Mouse (Mus musculus) forebrain, embryonic 16.5 days (tissue): Measurements from ENCODE around the gene Rfc4. TPM values are rescaled to one million over a fixed set of nuclear protein-coding genes. Genes with fewer than 3 reads are reported as not detected.
"Not testable (repeated sequence)": the region's sequence is repeated elsewhere in the genome, so short reads cannot be mapped to it uniquely, and the experiment has no call there.

ENCODE experiments used
- ATAC-seq: fragments of 200-750 bp; cut with Nextera tagmentation; 2 replicates; pipeline ENCODE4 v1.8.0; 2017; ENCODE audit warnings: mild to moderate bottlenecking, moderate library complexity
- H3K27ac ChIP-seq: fragments of 300-500 bp; sonication (generic); 2 replicates; pipeline ENCODE4 v1.5.1; 2014; ENCODE audit warnings: low read length, control low read depth
- H3K27me3 ChIP-seq: fragments of 300-500 bp; sonication (generic); replicated peaks from 2 replicates; pipeline ENCODE4 v1.6.1; 2014; ENCODE audit warnings: low read length; ENCODE audit not compliant: control insufficient read depth, insufficient read depth
- H3K36me3 ChIP-seq: fragments of 300-500 bp; sonication (generic); 2 replicates; pipeline ENCODE4 v1.6.1; 2014; ENCODE audit not compliant: control insufficient read depth, insufficient read depth
- H3K4me1 ChIP-seq: fragments of 300-500 bp; sonication (generic); replicated peaks from 2 replicates; pipeline ENCODE4 v1.6.1; 2014; ENCODE audit warnings: low read length; ENCODE audit not compliant: control insufficient read depth, insufficient read depth
- H3K4me2 ChIP-seq: fragments of 300-500 bp; sonication (generic); 2 replicates; pipeline ENCODE4 v1.6.1; 2014; ENCODE audit warnings: mild to moderate bottlenecking, low read length, control low read depth
- H3K4me3 ChIP-seq: fragments of 300-500 bp; sonication (generic); replicated peaks from 2 replicates; pipeline ENCODE4 v1.5.1; 2014; ENCODE audit warnings: mild to moderate bottlenecking, low read length, control low read depth
- H3K9ac ChIP-seq: fragments of 300-500 bp; sonication (generic); replicated peaks from 2 replicates; pipeline ENCODE4 v1.6.1; 2014; ENCODE audit warnings: low read depth, low read length, control low read depth
- H3K9me3 ChIP-seq: fragments of 300-500 bp; sonication (generic); 2 replicates; pipeline ENCODE4 v1.6.1; 2016; ENCODE audit warnings: low read length; ENCODE audit not compliant: control insufficient read depth
- WGBS: fragments of 180-500 bp; shearing (Covaris S2); extraction: QIAGEN DNeasy Blood & Tissue Kit; methylation state at CpG from one replicate; pipeline ENCODE4 v1.1.7; 2014; 5-methylcytosine and 5-hydroxymethylcytosine counted together
- microRNA-seq: library from miRNA; unstranded; fragments of <30 nt; microRNA quantifications from one replicate; pipeline ENCODE4, GENCODE M21; 2017
- polyA plus RNA-seq: library from polyadenylated mRNA; unstranded; fragments of >200 nt; fragmentation: Nextera tagmentation; extraction: Ambion mirVana; gene quantifications from 2 replicates; pipeline ENCODE4 v1.2.1, GENCODE M21; 2015

The Rfc4 gene
- polyA plus RNA-seq, 1 experiment from 2014 or later = 67.2 TPM

DNA sequence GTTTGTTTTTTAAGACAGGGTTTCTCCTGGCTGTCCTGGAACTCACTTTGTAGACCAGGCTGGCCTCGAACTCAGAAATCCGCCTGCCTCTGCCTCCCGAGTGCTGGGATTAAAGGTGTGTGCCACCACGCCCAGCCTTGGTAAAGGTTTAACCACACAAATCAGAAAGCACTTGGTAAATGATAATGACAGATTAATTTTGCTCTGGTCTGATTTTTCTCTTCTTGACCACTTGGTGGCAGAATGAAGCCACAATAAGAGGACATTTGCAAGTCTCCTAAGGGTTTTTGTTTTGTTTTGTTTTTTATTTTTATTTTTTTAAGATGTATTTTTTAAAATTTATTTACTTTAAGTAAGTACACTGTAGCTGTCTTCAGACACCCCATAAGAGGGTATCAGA is 39.8 kb downstream of the Rfc4 start:
- H3K4me3 ChIP-seq, ATAC-seq, H3K9ac ChIP-seq, H3K27ac ChIP-seq, H3K36me3 ChIP-seq, H3K4me2 ChIP-seq, H3K27me3 ChIP-seq, H3K4me1 ChIP-seq, H3K9me3 ChIP-seq: not testable (repeated sequence)
- 45% methylated on average over 4 of the region's 4 CpGs for WGBS

DNA sequence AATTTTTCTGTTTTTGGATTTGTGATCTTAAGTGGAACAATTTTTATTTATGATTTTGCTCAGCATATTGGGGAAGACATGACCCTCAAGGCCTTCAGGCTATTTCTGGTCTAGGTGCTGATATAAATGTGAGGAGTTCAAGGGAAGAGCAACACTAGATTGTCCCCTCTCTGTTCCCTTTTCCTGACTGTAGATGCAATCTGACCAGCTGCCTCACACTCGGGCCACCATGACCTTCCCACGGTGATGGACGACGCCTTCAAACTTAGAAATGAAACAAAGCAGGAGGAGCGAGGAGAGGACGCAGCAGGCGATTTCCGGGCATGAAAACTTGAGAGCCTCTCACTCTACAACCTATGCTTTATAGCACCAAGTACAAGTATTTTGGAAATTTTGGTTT is 40.4 kb downstream of the Rfc4 start:
- not testable (repeated sequence) for H3K9ac ChIP-seq, H3K27ac ChIP-seq, H3K27me3 ChIP-seq, H3K36me3 ChIP-seq, H3K4me3 ChIP-seq, ATAC-seq, H3K4me2 ChIP-seq, H3K9me3 ChIP-seq, H3K4me1 ChIP-seq
- WGBS = 82% methylated on average over 8 of the region's 8 CpGs

DNA sequence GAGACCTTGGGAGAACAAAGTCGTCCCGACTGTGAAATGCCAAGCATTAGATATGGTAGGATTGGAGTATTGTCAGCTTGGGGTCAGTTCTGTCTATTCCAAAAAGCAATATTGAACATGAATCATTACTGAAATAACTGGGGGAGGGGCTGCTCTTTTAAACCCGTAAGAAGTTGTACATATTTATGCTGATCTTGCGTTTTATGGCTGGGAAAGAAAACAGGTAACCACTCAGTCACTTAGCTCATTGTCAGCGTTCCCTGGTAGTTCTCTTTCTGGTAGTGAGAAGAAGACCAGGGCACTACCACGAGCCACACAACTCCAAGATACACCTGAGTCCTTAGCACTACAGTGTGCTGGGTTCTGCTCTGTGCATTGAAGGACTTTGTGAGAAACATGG is 50.0 kb downstream of the Rfc4 start:
- H3K9ac ChIP-seq, H3K4me2 ChIP-seq, H3K4me3 ChIP-seq, H3K27ac ChIP-seq, ATAC-seq, H3K4me1 ChIP-seq, H3K36me3 ChIP-seq, H3K27me3 ChIP-seq, H3K9me3 ChIP-seq: not testable (repeated sequence)
- 82% methylated on average over 6 of the region's 6 CpGs for WGBS

Small RNA genes lying within 50 kb of the gene (microRNA-seq; reads per million reads assigned to microRNA genes)
- gene Gm49346 = not detected

Other genes with a start within 250 kb of the Rfc4 start
- 0.25 TPM in 1 of 2 replicates, not detected in the other for gene Ahsg, start 236.5 kb downstream of the Rfc4 start, polyA plus RNA-seq
- not detected in 2 replicates for gene Fetub, start 209.4 kb downstream of the Rfc4 start, polyA plus RNA-seq
- not detected in 2 replicates for gene Hrg, start 176.7 kb downstream of the Rfc4 start, polyA plus RNA-seq
- gene Kng2, start 98.3 kb downstream of the Rfc4 start, polyA plus RNA-seq = not detected in 2 replicates
- not detected in 2 replicates for gene Kng1, start 69.9 kb downstream of the Rfc4 start, polyA plus RNA-seq
- gene Eif4a2, start 20.3 kb downstream of the Rfc4 start, polyA plus RNA-seq = 378 and 390 TPM in 2 replicates
- not detected in 2 replicates for gene Adipoq, start 18.8 kb upstream of the Rfc4 start, polyA plus RNA-seq
- 50.4 and 61.7 TPM in 2 replicates for gene St6gal1, start 97.0 kb upstream of the Rfc4 start, polyA plus RNA-seq